Mouse (Mus musculus) layer of hippocampus, postnatal 36 days (tissue): ENCODE data around the gene Olfr373. TPM values are rescaled to one million over a fixed set of nuclear protein-coding genes. Genes with fewer than 3 reads are reported as not detected.

Experiments used
- DNase-seq, 2 experiments: peaks; one replicate each; pipeline ENCODE4 v3.0.0; 2022
- total RNA-seq, 2 experiments: library from RNA; stranded (reverse); gene quantifications; 2 replicates each; pipeline ENCODE4 v1.2.3; 2021

Gene Olfr373
- total RNA-seq, 2 experiments from 2014 or later, result not detected

GRCm38 (mm10) chr8:72134756-72135445, 51.9 kb downstream of the Olfr373 start, which contains the start of gene Tpm4:
Tpm4 (plus strand) TSS chr8:72134975.
- peak; percentile 22 to 40 for DNase-seq

GRCm38 (mm10) chr8:72135446-72136301, 52.7 kb downstream of the Olfr373 start:
- DNase-seq, result peak in 1 of 2 experiments; percentile 28

- no peak for DNase-seq
These were observed 53.5 kb downstream of the Olfr373 start for GRCm38 (mm10) chr8:72136302-72136978.

GRCm38 (mm10) chr8:72137431-72137830, 54.5 kb downstream of the Olfr373 start:
- DNase-seq, result no peak

- no peak for DNase-seq
These were observed 55.5 kb downstream of the Olfr373 start for GRCm38 (mm10) chr8:72138456-72138855.

- DNase-seq, result no peak
These were observed 60.4 kb downstream of the Olfr373 start for GRCm38 (mm10) chr8:72143256-72143824.

- no peak for DNase-seq
These were observed 61.5 kb downstream of the Olfr373 start for GRCm38 (mm10) chr8:72144345-72144975.

- DNase-seq, result no peak
These were observed 62.5 kb downstream of the Olfr373 start for GRCm38 (mm10) chr8:72145511-72145910.

- no peak for DNase-seq
These were observed 63.1 kb downstream of the Olfr373 start for GRCm38 (mm10) chr8:72146056-72146455.

- no peak for DNase-seq
These were observed 63.6 kb downstream of the Olfr373 start for GRCm38 (mm10) chr8:72146556-72146955.

GRCm38 (mm10) chr8:72147266-72147665, 64.3 kb downstream of the Olfr373 start:
- no peak for DNase-seq

GRCm38 (mm10) chr8:72149056-72149455, 66.1 kb downstream of the Olfr373 start:
- DNase-seq, result no peak

GRCm38 (mm10) chr8:72151418-72152078, 68.6 kb downstream of the Olfr373 start:
- no peak for DNase-seq

Other genes with a start within 250 kb of the Olfr373 start
- gene Zfp709, start 201.2 kb upstream of the Olfr373 start, total RNA-seq, result 10 to 100 TPM; 10.4 to 13.1 TPM
- 10 to 100 TPM; 15.7 to 17.0 TPM for gene Zfp882, start 174.6 kb upstream of the Olfr373 start, total RNA-seq
- gene Zfp617, start 174.5 kb upstream of the Olfr373 start, total RNA-seq, result 10 to 100 TPM; 27.4 to 28.8 TPM
- gene Zfp961, start 132.1 kb upstream of the Olfr373 start, total RNA-seq, result 10 to 100 TPM; 18.3 to 21.7 TPM
- gene Cyp4f18, start 73.6 kb upstream of the Olfr373 start, total RNA-seq, result not detected
- not detected for gene Olfr372, start 42.0 kb upstream of the Olfr373 start, total RNA-seq
- not detected for gene Olfr374, start 23.9 kb downstream of the Olfr373 start, total RNA-seq
- 10 to 100 TPM; 22.3 to 27.6 TPM for gene Tpm4, start 51.8 kb downstream of the Olfr373 start, total RNA-seq
- 10 to 100 TPM; 39.2 to 41.7 TPM for gene Rab8a, start 78.0 kb downstream of the Olfr373 start, total RNA-seq
- not detected for gene Hsh2d, start 106.5 kb downstream of the Olfr373 start, total RNA-seq
- gene Cib3, start 129.7 kb downstream of the Olfr373 start, total RNA-seq, result under 1 TPM in 1 of 2 experiments, not detected in 1; 0.48 TPM
- not detected for gene Gm11034, start 130.5 kb downstream of the Olfr373 start, total RNA-seq
- gene Fam32a, start 136.6 kb downstream of the Olfr373 start, total RNA-seq, result 10 to 100 TPM; 59.4 to 64.2 TPM
- gene Ap1m1, start 156.8 kb downstream of the Olfr373 start, total RNA-seq, result 10 to 100 TPM; 74.5 to 94.0 TPM
- 1 to 10 TPM; 7.7 to 9.7 TPM for gene Gm10282, start 222.1 kb downstream of the Olfr373 start, total RNA-seq
- 10 to 100 TPM; 16.4 to 18.5 TPM for gene Klf2, start 235.9 kb downstream of the Olfr373 start, total RNA-seq